Mouse (Mus musculus): Measurements from ENCODE around the gene Hadh. TPM values are rescaled to one million over a fixed set of nuclear protein-coding genes. Genes with fewer than 3 reads are reported as not detected.

The Hadh gene
- total RNA-seq, 2 experiments from 2014 or later: 2.7 to 9.6 TPM

DNA sequence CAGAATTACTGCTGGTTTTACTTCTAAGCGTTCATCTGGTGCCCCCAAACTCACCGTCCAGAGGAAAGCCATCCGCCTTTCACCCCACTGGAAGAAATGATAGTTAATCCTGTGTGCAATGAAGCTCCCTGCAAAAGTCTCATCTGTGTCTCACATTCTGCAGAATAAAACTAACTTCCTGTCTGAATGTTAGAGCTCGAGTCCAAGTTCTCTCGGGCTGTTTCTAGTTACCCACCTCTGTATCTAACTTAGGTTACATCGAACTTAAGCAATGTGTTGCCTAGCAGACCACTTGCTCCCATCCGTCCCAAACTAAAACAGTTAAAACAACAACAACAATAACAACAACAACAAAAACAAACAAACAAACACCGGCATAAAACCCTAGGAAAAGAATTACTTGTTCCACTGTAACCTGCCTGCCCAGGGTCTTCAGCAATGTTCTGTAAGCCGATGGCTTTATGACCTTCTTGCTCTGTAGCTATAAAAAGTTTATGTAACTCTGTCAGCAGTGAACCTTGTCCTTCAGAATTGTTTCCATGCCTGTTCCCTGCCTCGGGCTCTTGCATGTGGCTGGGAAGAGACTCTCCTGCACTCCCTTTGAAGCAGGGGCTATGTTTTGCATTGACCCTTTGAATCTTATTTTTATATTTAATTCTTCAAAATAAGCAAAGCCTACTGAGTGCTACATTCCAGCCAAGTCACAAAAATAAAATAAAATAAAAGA is 636 bp upstream of the Hadh start:
- no peak for ATAC-seq (replicated peaks; ENCODE audit: low FRiP score, poor library complexity, severe bottlenecking)

- ATAC-seq (replicated peaks; ENCODE audit: low FRiP score, poor library complexity, severe bottlenecking): no peak
Measured at GRCm38 (mm10) chr3:131271157-131271556, 744 bp downstream of the Hadh start.

DNA sequence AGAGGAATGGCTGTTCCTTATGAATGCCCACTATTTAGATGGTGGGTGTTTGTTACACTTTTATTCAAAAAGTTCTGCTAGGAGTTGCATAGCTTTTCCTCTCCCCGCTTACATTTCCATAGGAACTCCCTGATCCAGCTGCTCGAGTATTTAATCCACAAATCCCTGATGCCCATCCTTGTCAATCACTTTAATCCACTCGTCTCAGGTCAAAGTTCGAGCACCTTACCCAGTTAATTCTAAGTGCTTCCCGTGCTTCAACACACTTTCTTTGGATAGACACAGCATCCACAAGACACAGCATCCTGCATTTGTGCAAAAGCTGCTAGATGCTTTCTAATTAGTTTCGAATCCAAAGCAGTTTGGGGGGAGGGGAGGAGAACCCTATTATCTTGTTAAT is 1.5 kb downstream of the Hadh start:
- no peak for ATAC-seq (replicated peaks; ENCODE audit: low FRiP score, poor library complexity, severe bottlenecking)

DNA sequence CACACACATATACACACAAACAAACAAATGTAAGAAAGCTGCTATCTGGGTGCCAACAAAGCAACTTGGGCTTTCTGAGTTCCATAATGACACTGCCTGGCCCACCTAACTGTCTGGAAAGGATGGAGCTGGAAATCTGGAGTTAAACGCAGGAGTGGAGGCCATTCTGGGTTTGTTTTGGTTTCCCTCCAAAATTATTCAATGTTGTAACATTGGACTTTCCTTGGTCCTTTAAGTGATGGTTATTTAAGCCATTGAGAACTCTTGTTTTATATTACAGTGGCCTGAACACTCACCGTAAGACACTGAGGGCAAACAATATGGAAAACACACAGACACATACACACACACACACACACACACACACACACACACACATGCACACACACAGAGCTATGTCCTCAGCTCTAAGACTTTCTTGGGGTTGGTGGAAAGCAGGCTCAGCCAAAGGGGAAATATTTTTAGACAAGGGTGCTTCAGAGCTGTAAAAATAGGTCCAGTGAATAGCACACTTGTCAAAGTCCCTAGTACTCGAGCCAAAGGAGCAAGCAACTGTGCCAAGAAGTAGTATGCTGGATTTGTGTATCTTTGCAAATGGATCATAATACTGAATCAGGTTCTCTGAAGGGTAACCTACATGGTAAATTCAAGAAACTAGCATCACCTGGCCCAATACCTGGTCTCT is 5.4 kb downstream of the Hadh start:
- no peak for ATAC-seq (replicated peaks; ENCODE audit: low FRiP score, poor library complexity, severe bottlenecking)

- no peak for ATAC-seq (replicated peaks; ENCODE audit: low FRiP score, poor library complexity, severe bottlenecking)
Measured at GRCm38 (mm10) chr3:131265516-131265915, 6.4 kb downstream of the Hadh start.

DNA sequence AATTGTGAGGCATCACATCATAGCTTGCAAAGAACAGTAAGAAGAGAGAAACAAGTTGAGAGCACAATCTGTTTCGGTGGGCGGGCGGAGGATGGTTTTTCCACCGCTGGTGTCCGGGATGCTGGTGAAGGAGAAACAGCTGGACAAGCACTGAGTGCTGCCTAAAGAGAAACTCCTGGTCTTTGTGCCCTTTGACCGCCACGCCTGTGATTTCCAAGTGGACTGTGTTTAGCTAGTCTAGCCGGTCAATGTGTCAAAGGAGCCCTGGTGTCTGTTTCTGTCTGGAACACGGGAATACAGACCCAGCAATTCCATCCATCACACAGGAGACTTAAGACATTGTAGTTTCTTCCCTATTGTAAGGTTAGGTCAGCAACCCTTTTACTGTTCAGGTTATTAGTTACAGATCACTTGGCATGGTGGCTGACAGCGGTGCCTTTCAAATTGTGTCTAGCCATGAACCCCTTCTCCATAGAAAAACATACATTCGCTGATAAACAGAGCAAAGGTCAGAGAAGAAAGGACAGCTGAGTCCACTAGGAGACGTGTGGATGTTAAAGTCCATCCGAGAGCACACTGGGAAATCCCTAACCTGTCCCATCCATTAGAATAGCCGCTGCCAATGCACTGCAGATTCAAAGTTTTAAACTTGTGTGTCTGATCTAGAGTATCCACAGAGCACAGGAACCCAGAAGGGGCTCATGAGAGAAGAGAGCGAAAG is 8.0 kb downstream of the Hadh start:
- no peak for ATAC-seq (replicated peaks; ENCODE audit: low FRiP score, poor library complexity, severe bottlenecking)

DNA sequence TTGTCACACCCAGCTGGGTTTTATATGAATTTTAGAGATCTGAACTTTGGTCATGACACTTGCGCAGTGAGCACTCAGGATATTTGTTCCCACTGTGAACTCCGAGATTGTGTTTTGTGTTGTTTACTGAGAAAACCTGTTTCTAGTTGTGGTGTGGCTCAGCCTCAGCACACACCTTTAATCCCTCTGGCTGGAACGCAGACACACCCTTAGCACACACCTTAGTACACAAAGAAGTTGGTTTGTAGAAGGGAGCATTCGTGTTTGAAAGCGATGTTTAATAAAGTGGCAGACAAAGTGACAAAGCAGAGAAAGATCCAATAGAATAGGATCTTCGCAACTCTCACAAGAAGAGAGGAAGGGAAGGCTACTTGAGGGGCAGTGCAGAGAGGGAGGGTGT is 11.5 kb downstream of the Hadh start:
- ATAC-seq (replicated peaks; ENCODE audit: low FRiP score, poor library complexity, severe bottlenecking): no peak

DNA sequence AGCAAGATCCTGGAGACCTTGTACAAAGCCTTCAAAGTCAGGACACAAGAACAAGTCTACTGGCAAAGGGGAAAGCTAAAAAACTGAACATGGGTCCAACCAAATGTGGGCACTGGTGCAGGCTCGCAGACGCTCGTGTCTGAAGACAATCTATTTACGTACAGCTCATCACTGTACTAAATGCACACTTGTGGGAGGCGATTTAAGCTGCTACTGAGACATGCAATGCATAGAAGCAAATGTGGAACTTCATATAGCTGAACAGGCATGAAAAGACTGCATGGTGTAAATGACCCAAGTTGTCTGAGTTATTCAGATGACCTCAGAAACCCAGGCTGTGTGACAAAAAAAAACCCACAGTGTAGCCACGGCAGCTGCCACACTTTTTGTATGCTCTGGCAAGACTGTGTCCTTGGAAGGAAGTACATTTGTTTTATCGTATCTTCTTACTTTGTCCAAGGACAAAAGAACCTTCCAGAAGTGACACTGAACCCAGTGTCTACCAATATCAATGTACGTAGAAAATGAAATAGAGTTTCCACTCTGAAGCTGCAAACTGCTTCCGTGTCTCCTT is 12.4 kb downstream of the Hadh start:
- no peak for ATAC-seq (replicated peaks; ENCODE audit: low FRiP score, poor library complexity, severe bottlenecking)

DNA sequence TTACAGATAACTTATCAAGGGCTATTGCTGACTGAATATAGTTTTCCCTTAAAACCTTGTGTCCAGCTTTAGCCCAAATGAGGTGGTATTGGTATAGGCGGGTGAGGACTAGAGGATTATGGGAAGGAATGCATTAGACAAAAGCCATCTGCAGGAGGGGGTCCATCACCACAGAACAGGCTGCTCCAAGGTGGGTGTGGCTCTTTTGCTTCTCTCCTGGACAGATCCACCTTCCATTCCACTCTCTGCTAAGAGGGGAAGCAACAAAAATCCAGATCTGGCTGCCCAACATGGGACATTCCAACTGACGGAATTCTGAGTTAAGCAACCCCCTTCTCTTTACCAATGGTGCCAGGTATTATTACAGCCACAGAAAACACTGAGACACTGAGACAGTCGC is 13.0 kb downstream of the Hadh start:
- no peak for ATAC-seq (replicated peaks; ENCODE audit: low FRiP score, poor library complexity, severe bottlenecking)

DNA sequence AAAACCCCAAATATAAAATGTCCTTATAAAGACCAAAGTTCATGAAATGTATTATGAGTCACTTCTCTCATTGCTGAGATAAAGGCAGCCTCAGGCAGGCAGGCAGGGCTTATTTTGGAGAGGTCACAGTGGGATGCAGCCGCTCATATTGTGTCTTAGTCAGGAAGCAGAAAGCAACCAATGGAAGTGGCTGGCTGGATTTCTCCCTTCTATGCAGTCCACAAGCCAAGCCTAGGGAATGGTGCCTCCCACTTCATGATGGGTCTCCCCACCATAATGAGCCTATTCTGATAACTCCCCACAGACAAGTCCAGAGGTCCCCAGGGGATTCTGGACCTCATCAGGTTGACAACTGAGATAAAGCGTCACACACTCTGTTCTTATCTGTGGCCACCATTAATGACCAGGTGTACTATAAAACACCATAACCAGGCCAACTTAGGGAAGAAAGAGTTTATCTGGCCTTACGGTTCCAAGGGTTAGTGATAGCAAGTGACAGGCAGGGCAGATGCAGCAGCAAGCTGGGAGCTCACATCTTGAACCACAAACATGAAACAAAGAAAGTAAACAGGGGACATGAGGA is 16.4 kb downstream of the Hadh start:
- no peak for ATAC-seq (replicated peaks; ENCODE audit: low FRiP score, poor library complexity, severe bottlenecking)

DNA sequence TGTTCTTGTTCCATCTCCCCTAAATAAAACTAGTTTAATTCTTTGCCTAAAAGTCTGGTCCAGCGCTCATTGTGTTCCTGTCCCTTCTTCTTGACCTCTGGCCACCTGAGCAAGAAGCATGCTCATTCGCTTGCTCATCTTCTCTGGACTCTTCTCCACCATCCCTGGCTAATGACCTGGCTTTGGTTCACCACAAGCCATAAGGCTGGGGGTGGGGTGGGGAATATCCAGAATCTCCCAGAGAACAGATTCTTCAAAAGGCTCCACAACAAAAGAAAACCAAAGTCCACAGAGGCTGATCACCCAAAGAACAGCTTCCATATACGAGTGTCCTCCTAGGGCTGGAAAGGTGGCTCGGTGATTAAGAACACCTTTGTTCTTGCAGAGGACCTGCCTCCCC is 16.9 kb downstream of the Hadh start:
- ATAC-seq (replicated peaks; ENCODE audit: low FRiP score, poor library complexity, severe bottlenecking): no peak

DNA sequence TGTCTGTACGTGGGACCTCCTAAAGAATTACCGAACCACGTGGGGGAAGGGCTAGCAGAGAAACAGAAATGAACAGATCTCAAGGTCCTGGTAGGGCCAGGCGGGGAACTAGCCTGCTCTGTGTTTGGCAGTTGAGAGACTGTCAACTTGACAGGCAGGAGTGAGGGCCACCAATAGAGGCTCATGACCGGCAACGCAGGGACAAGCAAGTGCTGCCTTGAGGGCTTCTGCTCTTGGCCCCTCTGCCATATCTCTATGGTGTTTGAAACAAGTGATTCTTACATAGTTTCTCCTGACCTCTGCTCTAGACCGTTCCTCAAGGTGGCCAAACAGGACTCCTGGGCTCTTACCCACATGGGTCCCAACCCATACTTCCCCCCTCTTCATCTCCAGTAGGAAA is 20.3 kb downstream of the Hadh start:
- no peak for ATAC-seq (replicated peaks; ENCODE audit: low FRiP score, poor library complexity, severe bottlenecking)

DNA sequence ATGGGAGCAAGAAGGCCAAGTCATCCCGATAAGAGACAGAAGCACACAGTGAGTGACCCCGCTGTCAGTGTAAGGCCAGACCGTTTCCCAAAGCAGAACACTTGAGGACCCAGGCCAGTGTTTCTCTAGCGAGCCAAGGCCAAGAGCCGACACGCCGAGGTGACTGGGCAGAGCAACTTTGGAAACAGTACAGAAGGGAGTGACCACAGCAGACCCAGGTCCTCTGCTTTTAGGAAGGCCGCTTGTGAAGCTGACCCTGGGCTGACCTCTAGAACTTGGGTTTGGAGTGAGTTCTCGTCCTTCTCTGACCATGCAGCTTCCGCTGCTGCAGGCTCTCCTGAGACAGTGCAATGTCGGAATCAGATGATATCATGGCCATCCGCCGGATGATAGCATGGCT is 20.9 kb downstream of the Hadh start:
- no peak for ATAC-seq (replicated peaks; ENCODE audit: low FRiP score, poor library complexity, severe bottlenecking)

DNA sequence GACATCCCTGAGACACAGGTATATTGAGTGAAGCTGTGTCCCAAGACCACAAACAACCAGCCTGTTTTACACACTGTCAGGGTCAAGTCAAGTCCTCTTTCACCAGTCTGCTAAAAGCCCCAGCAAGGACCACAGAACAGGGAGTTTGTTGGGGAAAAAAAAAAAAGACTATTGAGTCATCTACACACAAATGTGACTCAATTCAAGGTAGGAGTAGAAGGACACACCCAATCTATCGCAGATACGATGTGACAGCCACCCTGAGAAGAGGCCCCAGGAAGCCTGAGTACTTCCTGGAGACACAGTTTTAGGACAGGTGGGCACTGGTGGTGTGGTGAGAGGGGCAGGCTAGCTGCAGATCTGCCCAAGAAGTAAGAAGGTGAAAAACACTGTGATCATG is 21.6 kb downstream of the Hadh start:
- ATAC-seq (replicated peaks; ENCODE audit: low FRiP score, poor library complexity, severe bottlenecking): no peak

GRCm38 (mm10) chr3:131248444-131248843 is 23.5 kb downstream of the Hadh start:
- ATAC-seq (replicated peaks; ENCODE audit: low FRiP score, poor library complexity, severe bottlenecking): no peak

- ATAC-seq (replicated peaks; ENCODE audit: low FRiP score, poor library complexity, severe bottlenecking): no peak
Measured at GRCm38 (mm10) chr3:131247851-131248250, 24.1 kb downstream of the Hadh start.

DNA sequence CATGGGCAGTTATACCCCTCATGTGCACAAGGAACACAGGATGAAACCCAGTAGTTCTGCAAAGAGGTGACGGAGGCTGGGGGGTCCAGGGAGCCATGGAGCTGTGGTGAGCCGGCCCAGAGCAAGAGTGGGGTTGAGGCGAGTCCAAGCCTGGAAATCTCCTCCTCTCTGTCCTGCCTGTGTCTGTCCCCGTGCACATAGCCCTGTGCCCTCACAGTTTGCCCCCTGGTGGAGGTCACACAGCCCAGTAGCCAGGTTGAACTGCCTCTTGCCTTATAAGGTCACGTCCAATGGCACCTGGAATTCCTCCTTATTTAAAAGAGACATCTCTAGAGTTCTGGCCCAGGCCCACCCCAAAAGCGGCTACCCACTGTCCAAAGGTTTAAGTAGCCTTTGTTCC is 24.5 kb downstream of the Hadh start:
- ATAC-seq (replicated peaks; ENCODE audit: low FRiP score, poor library complexity, severe bottlenecking): no peak

- ATAC-seq (replicated peaks; ENCODE audit: low FRiP score, poor library complexity, severe bottlenecking): no peak
Measured at GRCm38 (mm10) chr3:131246579-131247046, 25.3 kb downstream of the Hadh start.

DNA sequence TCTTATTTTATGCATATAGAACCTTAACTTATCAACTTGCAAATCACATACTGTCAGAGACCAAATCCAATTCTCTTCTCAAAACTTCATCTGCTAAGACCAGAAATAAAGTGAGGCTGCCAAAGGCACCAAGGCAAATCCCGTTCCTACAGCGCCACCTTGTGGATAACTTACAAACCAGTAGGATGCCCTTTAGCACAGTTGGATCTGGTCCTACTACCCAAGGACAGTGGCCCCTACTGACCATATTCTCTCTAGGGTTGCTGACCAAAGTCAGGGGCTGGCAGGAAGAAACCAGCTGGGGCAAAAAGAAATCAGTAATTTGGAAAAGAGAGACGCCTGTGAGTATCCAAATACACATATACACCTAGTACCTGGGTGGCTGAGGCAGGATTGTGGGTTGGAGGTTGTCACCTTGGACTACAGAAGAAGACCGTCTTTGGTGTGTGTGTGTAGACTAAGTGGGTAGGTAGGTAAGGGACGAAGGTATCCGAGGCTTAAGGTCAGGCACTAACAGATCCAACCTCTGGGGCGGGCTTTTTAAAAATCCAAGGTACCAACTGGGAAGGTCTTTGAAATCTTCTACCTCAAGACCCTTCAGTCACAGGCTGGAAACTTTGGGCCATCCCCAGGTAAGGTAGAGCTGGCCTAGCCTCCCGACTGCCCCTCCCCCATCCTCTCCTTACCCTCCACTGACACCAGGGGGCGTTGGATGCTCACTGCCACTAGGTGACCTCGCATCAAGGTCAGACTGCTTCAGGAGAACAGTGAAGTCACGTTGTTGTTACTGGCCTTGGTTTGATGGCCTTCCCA is 25.9 kb downstream of the Hadh start:
- ATAC-seq (replicated peaks; ENCODE audit: low FRiP score, poor library complexity, severe bottlenecking): no peak

All from erythroid progenitor cell, adult 5-6 weeks (primary cell).